Mouse (Mus musculus): ENCODE measurements around the gene Cldn18. TPM values are rescaled to one million over a fixed set of nuclear protein-coding genes. Genes with fewer than 3 reads are reported as not detected.

Gene Cldn18
- polyA plus RNA-seq, 1 experiment from 2014 or later, result 0.09 TPM

- no peak overlapping the region for H3K4me3 ChIP-seq
- H3K27ac ChIP-seq (replicated peaks), result no peak overlapping the region
Observed at GRCm38 (mm10) chr9:99675714-99676113, 41.4 kb downstream of the Cldn18 start.

GRCm38 (mm10) chr9:99671603-99672002, 45.5 kb downstream of the Cldn18 start:
- 43% methylated on average over 2 of the region's 2 CpGs for WGBS
- H3K27ac ChIP-seq (replicated peaks), result no peak overlapping the region
- no peak for ATAC-seq (ENCODE audit: low FRiP score, low read depth)

More at GRCm38 (mm10) chr9:99675714-99676113, 41.4 kb downstream of the Cldn18 start:
- 84% methylated on average over 3 of the region's 3 CpGs for WGBS
- no peaks in the 10 kb centered on the region for H3K36me3 ChIP-seq
- H3K9me3 ChIP-seq, result no peaks in the 10 kb centered on the region
- no peaks in the 10 kb centered on the region for H3K4me1 ChIP-seq (replicated peaks)
- no peak overlapping the region for H3K4me2 ChIP-seq
- ATAC-seq (ENCODE audit: low FRiP score, low read depth), result no peak
- H3K9ac ChIP-seq, result no peak overlapping the region
- H3K27me3 ChIP-seq, result no peaks in the 10 kb centered on the region

GRCm38 (mm10) chr9:99667596-99667995, 49.5 kb downstream of the Cldn18 start:
- Histone ChIP-seq H3K9me3 (0 out of 2 replicates have a peak, but pooled peaks cover 5% of the 10 kb centered on the region), H3K4me3 (no peak overlapping the region), H3K4me1 (replicated peaks) (no peaks in the 10 kb centered on the region), H3K27ac (replicated peaks) (no peak overlapping the region), H3K27me3 (no peaks in the 10 kb centered on the region), H3K9ac (no peak overlapping the region), H3K36me3 (peaks cover 20% of the 10 kb centered on the region), H3K4me2 (no peak overlapping the region)
- ATAC-seq (ENCODE audit: low FRiP score, low read depth), result no peak
- 80% methylated on average over 8 of the region's 8 CpGs for WGBS

More at GRCm38 (mm10) chr9:99671603-99672002, 45.5 kb downstream of the Cldn18 start:
- H3K4me1 ChIP-seq (replicated peaks), result no peaks in the 10 kb centered on the region
- no peak overlapping the region for H3K4me2 ChIP-seq
- peaks cover 20% of the 10 kb centered on the region for H3K36me3 ChIP-seq
- H3K9ac ChIP-seq, result no peak overlapping the region
- H3K9me3 ChIP-seq, result 0 out of 2 replicates have a peak, but pooled peaks cover 5% of the 10 kb centered on the region
- H3K27me3 ChIP-seq, result no peaks in the 10 kb centered on the region
- H3K4me3 ChIP-seq, result no peak overlapping the region

- WGBS, result 93% methylated on average over 10 of the region's 10 CpGs
- Histone ChIP-seq H3K27me3 (no peaks in the 10 kb centered on the region), H3K9me3 (no peaks in the 10 kb centered on the region), H3K4me1 (replicated peaks) (no peaks in the 10 kb centered on the region), H3K4me2 (no peak overlapping the region), H3K9ac (no peak overlapping the region), H3K4me3 (no peak overlapping the region), H3K27ac (replicated peaks) (no peak overlapping the region), H3K36me3 (peaks cover 5% of the 10 kb centered on the region; the same call in 1 of the 2 replicates)
- ATAC-seq (ENCODE audit: low FRiP score, low read depth), result no peak
Observed at GRCm38 (mm10) chr9:99662887-99663286, 54.2 kb downstream of the Cldn18 start.

GRCm38 (mm10) chr9:99662406-99662805, 54.7 kb downstream of the Cldn18 start:
- Histone ChIP-seq H3K4me3 (no peak overlapping the region), H3K27ac (replicated peaks) (no peak overlapping the region), H3K9ac (no peak overlapping the region), H3K27me3 (no peaks in the 10 kb centered on the region), H3K9me3 (no peaks in the 10 kb centered on the region), H3K36me3 (0 out of 2 replicates have a peak, but pooled peaks cover under 1% of the 10 kb centered on the region), H3K4me1 (replicated peaks) (no peaks in the 10 kb centered on the region), H3K4me2 (no peak overlapping the region)
- ATAC-seq (ENCODE audit: low FRiP score, low read depth), result peak; percentile 59
- WGBS, result 22% methylated on average over 7 of the region's 7 CpGs

GRCm38 (mm10) chr9:99661606-99662166, 55.4 kb downstream of the Cldn18 start:
- ATAC-seq (ENCODE audit: low FRiP score, low read depth), result no peak
- H3K4me2 ChIP-seq, result no peak overlapping the region
- H3K4me3 ChIP-seq, result no peak overlapping the region
- no peaks in the 10 kb centered on the region for H3K9me3 ChIP-seq
- no peaks in the 10 kb centered on the region for H3K36me3 ChIP-seq
- H3K27me3 ChIP-seq, result no peaks in the 10 kb centered on the region
- H3K9ac ChIP-seq, result no peak overlapping the region
- no peaks in the 10 kb centered on the region for H3K4me1 ChIP-seq (replicated peaks)
- WGBS, result 75% methylated on average over 16 of the region's 16 CpGs
- H3K27ac ChIP-seq (replicated peaks), result no peak overlapping the region

- Histone ChIP-seq H3K36me3 (no peaks in the 10 kb centered on the region), H3K9me3 (no peaks in the 10 kb centered on the region), H3K9ac (no peak overlapping the region), H3K4me2 (no peak overlapping the region), H3K4me1 (replicated peaks) (no peaks in the 10 kb centered on the region), H3K27ac (replicated peaks) (no peak overlapping the region), H3K27me3 (no peaks in the 10 kb centered on the region), H3K4me3 (no peak overlapping the region)
- 72% methylated on average over 10 of the region's 10 CpGs for WGBS
- ATAC-seq (ENCODE audit: low FRiP score, low read depth), result no peak
Observed at GRCm38 (mm10) chr9:99660756-99661155, 56.3 kb downstream of the Cldn18 start.

GRCm38 (mm10) chr9:99646102-99646501, 71.0 kb downstream of the Cldn18 start:
- H3K9ac ChIP-seq, result no peak overlapping the region
- H3K4me1 ChIP-seq (replicated peaks), result no peaks in the 10 kb centered on the region
- H3K4me2 ChIP-seq, result no peak overlapping the region
- H3K9me3 ChIP-seq, result no peaks in the 10 kb centered on the region
- peaks cover 26% of the 10 kb centered on the region; the same call in 1 of the 2 replicates for H3K36me3 ChIP-seq
- no peaks in the 10 kb centered on the region for H3K27me3 ChIP-seq
- ATAC-seq (ENCODE audit: low FRiP score, low read depth), result no peak
- H3K27ac ChIP-seq (replicated peaks), result no peak overlapping the region
- H3K4me3 ChIP-seq, result no peak overlapping the region
- WGBS, result 93% methylated on average over 6 of the region's 6 CpGs

- H3K9ac ChIP-seq, result no peak overlapping the region
- H3K4me3 ChIP-seq, result no peak overlapping the region
- H3K27me3 ChIP-seq, result no peaks in the 10 kb centered on the region
- no peak overlapping the region for H3K4me2 ChIP-seq
- WGBS, result 89% methylated on average over 6 of the region's 6 CpGs
- no peaks in the 10 kb centered on the region for H3K9me3 ChIP-seq
- H3K4me1 ChIP-seq (replicated peaks), result no peaks in the 10 kb centered on the region
- H3K36me3 ChIP-seq, result peaks cover 20% of the 10 kb centered on the region; the same call in 1 of the 2 replicates
- no peak for ATAC-seq (ENCODE audit: low FRiP score, low read depth)
- H3K27ac ChIP-seq (replicated peaks), result no peak overlapping the region
Observed at GRCm38 (mm10) chr9:99645416-99645815, 71.7 kb downstream of the Cldn18 start.

GRCm38 (mm10) chr9:99639957-99640356, 77.1 kb downstream of the Cldn18 start:
- no peak overlapping the region for H3K27ac ChIP-seq (replicated peaks)
- ATAC-seq (ENCODE audit: low FRiP score, low read depth), result no peak

More at GRCm38 (mm10) chr9:99639957-99640356, 77.1 kb downstream of the Cldn18 start:
- H3K9me3 ChIP-seq, result no peaks in the 10 kb centered on the region
- H3K4me2 ChIP-seq, result no peak overlapping the region
- no peaks in the 10 kb centered on the region for H3K4me1 ChIP-seq (replicated peaks)
- H3K27me3 ChIP-seq, result no peaks in the 10 kb centered on the region
- 0 out of 2 replicates have a peak, but pooled peaks cover 6% of the 10 kb centered on the region for H3K36me3 ChIP-seq
- 90% methylated on average over 5 of the region's 5 CpGs for WGBS
- no peak overlapping the region for H3K9ac ChIP-seq
- no peak overlapping the region for H3K4me3 ChIP-seq
